In the genomic region with DNA sequence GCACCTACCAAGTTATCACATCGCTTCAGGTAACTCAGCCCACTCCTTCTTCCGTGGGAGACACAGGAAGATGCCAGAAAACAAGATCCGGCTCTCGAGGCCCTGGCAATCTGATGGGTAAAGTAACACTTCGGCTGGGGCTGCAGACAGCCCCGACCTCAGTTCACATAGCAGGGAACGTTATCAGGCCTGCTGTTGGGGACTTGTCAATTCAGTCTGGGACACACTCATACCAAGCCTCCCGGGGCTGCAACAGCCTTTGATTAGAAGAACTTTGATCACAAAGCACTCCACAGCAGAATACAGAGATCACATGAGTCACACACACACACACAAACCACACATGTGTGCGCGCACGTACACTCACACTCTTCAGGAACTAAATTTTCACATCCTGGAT, we compare ENCODE assay signal across 20 mouse cellular contexts.
DNase-seq lines count a peak whose midpoint lies in the region; ATAC-seq and TF ChIP-seq lines count a peak whose summit lies in the region.
"Had no signal": no experiment of that assay in that cellular context is flagged by ENCODE, and none has a peak within 500 bp of the region (broad histone marks: within the 10 kb centered on the region; RNA-seq: fewer than 3 reads in every experiment).

No protein-coding gene starts in this region.

- peaks cover 49% of the 10 kb centered on the region for H3K4me1 ChIP-seq in heart, embryonic 10.5 days
- no peaks in the 10 kb centered on the region for H3K4me1 ChIP-seq in heart, adult 2 months (ENCODE audit: control insufficient read depth, insufficient read depth, low read length)
- no peaks in the 10 kb centered on the region for H3K4me1 ChIP-seq in lung, embryonic 14.5 days (ENCODE audit: insufficient read depth)
- no peaks in the 10 kb centered on the region for H3K4me1 ChIP-seq in lung, postnatal 0 days (ENCODE audit: insufficient read depth, low read depth, low read length)
- peaks cover 6% of the 10 kb centered on the region; the same call in 1 of the 2 replicates for H3K4me1 ChIP-seq in heart, postnatal 0 days (ENCODE audit: control insufficient read depth, insufficient read depth)

- H3K4me2 ChIP-seq in lung, embryonic 14.5 days = peak overlapping the region; percentile 10; the same call in 1 of the 2 replicates
- no peak overlapping the region for H3K4me2 ChIP-seq in lung, postnatal 0 days (replicated peaks; ENCODE audit: low read depth, low read length)
- peak overlapping the region; percentile 31; the same call in 1 of the 2 replicates for H3K4me2 ChIP-seq in heart, postnatal 0 days (ENCODE audit: low read depth, low read length)

- DNase-seq in heart, embryonic 10.5 days (ENCODE audit: low spot score) = peak; percentile 86
- no peak for DNase-seq in heart, adult 2 months
- peak; percentile 25 for DNase-seq in lung, embryonic 14.5 days
- no peak for DNase-seq in lung, postnatal 0 days (ENCODE audit: low spot score)
- no peak for DNase-seq in heart, postnatal 0 days (ENCODE audit: low spot score)
- DNase-seq in urinary bladder, adult 2 months (ENCODE audit: low spot score) = no peak
- no peak for DNase-seq in embryo, embryonic 10.5 days (ENCODE audit: low spot score)
- DNase-seq: adrenal gland, postnatal 25 days; cerebellum, adult 11 months; cerebellum, postnatal 10 days; gastrocnemius, postnatal 10 days; liver, postnatal 0 days; retina, postnatal 1 day; thymus, postnatal 14 days had no signal

- no peaks in the 10 kb centered on the region for H3K79me2 ChIP-seq in heart, adult 2 months (replicated peaks; ENCODE audit: control insufficient read depth, insufficient read depth, low read length)

- no peak for TF ChIP-seq CTCF in heart, adult 2 months (IDR thresholded peaks at IDR 0.05)
- no peak for TF ChIP-seq CTCF in lung, embryonic 14.5 days (IDR thresholded peaks at IDR 0.05; ENCODE audit: low read depth)
- no peak for TF ChIP-seq CTCF in lung, postnatal 0 days (IDR thresholded peaks at IDR 0.05)
- no peak for TF ChIP-seq CTCF in heart, postnatal 0 days (IDR thresholded peaks at IDR 0.05; ENCODE audit: low read depth)

- intact Hi-C loops in heart, adult 2 months (cut with DNase I) = no loop called here

- no peak for TF ChIP-seq POLR2A in heart, adult 2 months (IDR thresholded peaks at IDR 0.05; ENCODE audit: insufficient read depth, low read depth, low read length)

- no peak for TF ChIP-seq EP300 in heart, adult 2 months (IDR thresholded peaks at IDR 0.05; ENCODE audit: insufficient read depth, low read depth, low read length)
- TF ChIP-seq EP300 in lung, postnatal 0 days (IDR thresholded peaks at IDR 0.05) = no peak
- TF ChIP-seq EP300 in heart, postnatal 0 days (IDR thresholded peaks at IDR 0.05; ENCODE audit: low read depth) = no peak

- peak overlapping the region; percentile 35; the same call in 1 of the 2 replicates for H3K4me3 ChIP-seq in heart, embryonic 10.5 days
- H3K4me3 ChIP-seq in heart, adult 2 months = no peak overlapping the region
- H3K4me3 ChIP-seq in lung, embryonic 14.5 days (ENCODE audit: low read depth, low read length) = no peak overlapping the region
- no peak overlapping the region for H3K4me3 ChIP-seq in lung, postnatal 0 days (ENCODE audit: low read depth, low read length)
- H3K4me3 ChIP-seq in heart, postnatal 0 days (ENCODE audit: low read depth, low read length) = no peak overlapping the region
- H3K4me3 ChIP-seq: hindbrain, embryonic 10.5 days; megakaryocyte, embryonic 14.5 days had no signal

- no peak overlapping the region for H3K9ac ChIP-seq in heart, adult 2 months (ENCODE audit: low read depth, low read length)
- H3K9ac ChIP-seq in lung, embryonic 14.5 days = no peak overlapping the region
- H3K9ac ChIP-seq in lung, postnatal 0 days (replicated peaks; ENCODE audit: low read depth) = no peak overlapping the region
- H3K9ac ChIP-seq in heart, postnatal 0 days (replicated peaks; ENCODE audit: low read depth, low read length) = no peak overlapping the region
- H3K9ac ChIP-seq: liver, postnatal 0 days had no signal

- no peak for ATAC-seq in lung, embryonic 14.5 days (ENCODE audit: insufficient read depth)
- no peak for ATAC-seq in lung, postnatal 0 days
- ATAC-seq in heart, postnatal 0 days (ENCODE audit: insufficient read depth, low read depth) = no peak
- ATAC-seq: hindbrain, postnatal 0 days; intestine, postnatal 0 days; liver, postnatal 0 days; midbrain, embryonic 16.5 days had no signal

- H3K27me3 ChIP-seq in heart, embryonic 10.5 days (ENCODE audit: insufficient read depth, poor library complexity, severe bottlenecking) = no peaks in the 10 kb centered on the region
- no peaks in the 10 kb centered on the region for H3K27me3 ChIP-seq in heart, adult 2 months (ENCODE audit: control insufficient read depth, insufficient read depth, low read length)
- no peaks in the 10 kb centered on the region for H3K27me3 ChIP-seq in lung, embryonic 14.5 days (ENCODE audit: insufficient read depth, low read length)
- H3K27me3 ChIP-seq in lung, postnatal 0 days (replicated peaks; ENCODE audit: insufficient read depth, low read length) = no peaks in the 10 kb centered on the region
- H3K27me3 ChIP-seq in heart, postnatal 0 days (ENCODE audit: control insufficient read depth, insufficient read depth, low read length) = no peaks in the 10 kb centered on the region

- no peaks in the 10 kb centered on the region for H3K36me3 ChIP-seq in heart, embryonic 10.5 days
- H3K36me3 ChIP-seq in heart, adult 2 months (ENCODE audit: control insufficient read depth, insufficient read depth, low read length) = no peaks in the 10 kb centered on the region
- no peaks in the 10 kb centered on the region for H3K36me3 ChIP-seq in lung, embryonic 14.5 days (ENCODE audit: insufficient read depth)
- H3K36me3 ChIP-seq in lung, postnatal 0 days (ENCODE audit: insufficient read depth, low read length) = no peaks in the 10 kb centered on the region
- no peaks in the 10 kb centered on the region for H3K36me3 ChIP-seq in heart, postnatal 0 days (replicated peaks; ENCODE audit: control insufficient read depth, insufficient read depth, low read length)
- H3K36me3 ChIP-seq: hindbrain, embryonic 10.5 days had no signal

- no peaks in the 10 kb centered on the region for H3K9me3 ChIP-seq in heart, embryonic 10.5 days
- H3K9me3 ChIP-seq in lung, embryonic 14.5 days (ENCODE audit: low read depth, low read length) = no peaks in the 10 kb centered on the region
- H3K9me3 ChIP-seq in lung, postnatal 0 days (ENCODE audit: low read length) = no peaks in the 10 kb centered on the region
- no peaks in the 10 kb centered on the region for H3K9me3 ChIP-seq in heart, postnatal 0 days (replicated peaks; ENCODE audit: control insufficient read depth, low read length)
- H3K9me3 ChIP-seq: hindbrain, embryonic 10.5 days; megakaryocyte, embryonic 14.5 days had no signal

- peak overlapping the region; percentile 72 for H3K27ac ChIP-seq in heart, embryonic 10.5 days
- H3K27ac ChIP-seq in heart, adult 2 months = no peak overlapping the region
- H3K27ac ChIP-seq in lung, embryonic 14.5 days (ENCODE audit: low read depth) = no peak overlapping the region
- no peak overlapping the region for H3K27ac ChIP-seq in lung, postnatal 0 days (ENCODE audit: low read length)
- no peak overlapping the region for H3K27ac ChIP-seq in heart, postnatal 0 days (ENCODE audit: low read depth)
- H3K27ac ChIP-seq: hindbrain, embryonic 10.5 days; hindbrain, postnatal 0 days; stomach, postnatal 0 days had no signal

- 19% methylated on average over 11 of the region's 11 CpGs for WGBS in heart, embryonic 10.5 days
- 49% methylated on average over 11 of the region's 11 CpGs for WGBS in heart, adult 2 months
- WGBS in lung, embryonic 14.5 days = 31% methylated on average over 11 of the region's 11 CpGs
- WGBS in lung, postnatal 0 days = 37% methylated on average over 11 of the region's 11 CpGs
- 18% methylated on average over 11 of the region's 11 CpGs for WGBS in heart, postnatal 0 days

Comparison
In these comparisons a context has a peak if more than half of its experiments do, and no peak if none do; other contexts are left out.
1. DNase-seq: peak in heart, embryonic 10.5 days (single experiment) and lung, embryonic 14.5 days (single experiment); none in heart, adult 2 months (0 of 2), lung, postnatal 0 days (single experiment), heart, postnatal 0 days (single experiment), urinary bladder, adult 2 months (single experiment) and embryo, embryonic 10.5 days (single experiment).